Mouse (Mus musculus) inflammation-experienced regulatory T-cells, adult 16 weeks (primary cell): Measurements from ENCODE around the gene Flcn. TPM values are rescaled to one million over a fixed set of nuclear protein-coding genes. Genes with fewer than 3 reads are reported as not detected.

Experiments
- polyA plus RNA-seq: library from polyadenylated mRNA; unstranded; fragments of 100-300 nt; shearing (Covaris generic); gene quantifications from one replicate; pipeline ENCODE4 v1.2.1, GENCODE M21; 2017

The Flcn gene
- polyA plus RNA-seq, result 84.7 TPM

GRCm38 (mm10) chr11:59809670-59810474 lies at the start of gene Flcn:
Gene Flcn (minus strand): TSS chr11:59810016.

GRCm38 (mm10) chr11:59839459-59840126 lies 29.8 kb upstream of the Flcn start, which contains the start of gene Cops3:
Gene Cops3 (minus strand): TSS chr11:59839838.

DNA sequence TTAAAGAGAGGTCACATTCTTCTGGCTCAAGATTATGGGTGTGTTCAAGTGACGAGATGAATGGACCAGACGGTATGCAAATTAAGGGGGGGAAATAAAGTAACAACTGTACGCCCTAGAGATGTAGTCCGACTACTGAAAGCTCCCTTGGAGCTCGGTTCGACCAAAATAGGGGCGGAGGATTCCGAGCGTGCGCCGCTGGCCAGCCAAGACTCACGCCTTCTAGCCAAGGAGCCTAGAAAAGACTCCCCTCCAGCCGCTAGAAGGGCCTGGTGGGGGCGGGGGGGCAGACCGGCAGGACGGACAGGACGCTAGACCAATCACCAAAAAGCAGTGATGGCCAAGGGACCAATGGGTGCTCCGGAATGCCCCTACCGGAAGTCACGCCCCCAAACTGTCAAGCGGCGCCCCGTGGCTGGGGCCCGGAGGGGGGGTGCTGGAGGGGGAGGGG lies 29.2 kb upstream of the Flcn start, which contains the start of gene Nt5m:
Gene Nt5m, plus strand, starts transcription at position 440 of the 451 bp plus-strand sequence.

DNA sequence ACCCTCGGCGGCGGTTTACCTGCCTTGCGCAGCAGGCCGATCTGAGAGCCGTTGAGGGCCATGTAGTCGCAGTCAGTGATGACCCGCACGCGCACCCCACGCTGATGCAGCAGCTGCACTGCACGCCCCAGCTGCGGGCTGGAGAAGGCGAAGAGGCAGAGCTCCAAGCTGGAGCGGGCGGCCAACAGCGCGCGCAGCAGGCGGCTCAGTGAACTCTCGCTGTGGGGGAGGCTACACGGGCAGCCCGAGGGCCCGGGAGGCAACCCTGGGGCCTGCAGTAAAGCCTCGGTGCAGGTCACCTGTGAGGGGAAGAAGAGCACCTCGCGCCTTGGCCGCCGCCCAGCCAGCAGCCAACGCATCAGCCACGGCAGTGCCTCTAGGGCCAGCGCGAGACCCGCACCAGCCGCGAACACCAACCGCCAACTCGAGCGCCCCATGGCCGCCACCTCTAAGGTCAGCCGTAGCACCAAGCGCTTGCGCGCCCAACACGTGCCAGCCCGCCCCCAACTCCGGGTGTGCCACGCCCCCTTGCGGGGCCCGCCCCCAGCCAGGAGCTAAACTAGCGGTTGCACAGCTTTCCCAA lies 22.5 kb downstream of the Flcn start, which contains the start of gene Pld6:
Gene Pld6, minus strand, starts transcription at position 447 of the 583 bp plus-strand sequence.

Other genes with a start within 250 kb of the Flcn start
- gene Olfr222, start 233.8 kb downstream of the Flcn start, polyA plus RNA-seq, result not detected
- gene Olfr223, start 216.7 kb downstream of the Flcn start, polyA plus RNA-seq, result not detected
- 13.9 TPM for gene Mprip, start 148.7 kb downstream of the Flcn start, polyA plus RNA-seq
- 0.32 TPM for gene Pld6, start 22.4 kb downstream of the Flcn start, polyA plus RNA-seq
- 11.5 TPM for gene Nt5m, start 29.4 kb upstream of the Flcn start, polyA plus RNA-seq
- gene Cops3, start 29.8 kb upstream of the Flcn start, polyA plus RNA-seq, result 110 TPM
- gene Med9, start 138.2 kb upstream of the Flcn start, polyA plus RNA-seq, result 12.2 TPM
- 0.24 TPM for gene Rasd1, start 154.9 kb upstream of the Flcn start, polyA plus RNA-seq
- 2.7 TPM for gene Pemt, start 236.5 kb upstream of the Flcn start, polyA plus RNA-seq